Mouse (Mus musculus): ENCODE measurements around the gene Ttc28.

DNA sequence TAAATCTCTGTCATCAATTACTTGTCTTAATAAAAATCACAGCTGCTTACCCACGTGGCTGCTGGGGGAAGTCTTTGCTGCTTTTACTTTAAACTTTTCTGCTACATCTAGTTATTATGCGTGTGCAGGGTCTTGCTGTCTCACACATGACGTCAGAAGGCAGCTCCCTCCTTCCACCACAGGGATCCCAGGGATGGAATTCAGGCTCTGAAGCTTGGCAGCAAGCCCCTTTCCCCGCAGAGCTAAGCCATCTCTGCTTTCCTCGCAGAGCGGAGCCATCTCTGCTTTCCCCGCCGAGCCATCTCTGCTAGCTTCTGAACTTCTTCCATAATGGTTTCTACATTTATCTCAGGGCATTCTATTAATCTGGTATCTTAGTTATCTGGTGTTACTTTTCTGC, 128.3 kb downstream of the Ttc28 start:
- TF ChIP-seq GATA1 (IDR thresholded peaks at IDR 0.05; ENCODE audit: borderline replicate concordance, low read length) (no peak), FLI1 (IDR thresholded peaks at IDR 0.05; ENCODE audit: low read length) (no peak)
